Mouse (Mus musculus) heart, postnatal 0 days (tissue): ENCODE data around the gene Tjp3.

Experiments
- CTCF ChIP-seq: IDR thresholded peaks from 2 replicates; pipeline ENCODE4 v1.5.1; 2016; ENCODE audit warnings: antibody characterized with exemption, control low read depth, low read depth
- EP300 ChIP-seq: IDR thresholded peaks from 2 replicates; pipeline ENCODE4 v1.6.1; 2016; ENCODE audit warnings: antibody characterized with exemption, low read depth

DNA sequence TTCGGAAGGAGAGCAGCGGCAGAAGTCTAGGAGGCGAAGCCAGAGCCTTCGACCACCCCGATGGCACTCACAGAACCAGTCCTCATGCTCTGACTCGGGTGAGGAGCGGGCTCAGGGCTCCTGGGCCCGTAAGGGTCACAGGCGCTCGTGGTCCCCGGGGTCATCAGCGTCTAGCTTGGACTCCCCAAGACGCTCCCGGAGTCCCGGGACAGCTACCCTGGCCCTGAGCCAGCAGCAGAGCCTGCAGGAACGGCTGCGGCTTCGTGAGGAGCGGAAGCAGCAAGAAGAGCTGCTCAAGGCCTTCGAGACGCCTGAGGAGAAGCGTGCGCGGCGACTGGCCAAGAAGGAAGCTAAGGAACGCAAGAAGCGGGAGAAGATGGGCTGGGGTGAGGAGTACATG is 31.1 kb upstream of the Tjp3 start:
- TF ChIP-seq CTCF (no peak), EP300 (no peak)
